Mouse (Mus musculus) heart, adult 10 weeks (tissue): Measurements from ENCODE around the gene Adipor1. TPM values are rescaled to one million over a fixed set of nuclear protein-coding genes. Genes with fewer than 3 reads are reported as not detected.

Experiments used
- polyA plus RNA-seq: library from polyadenylated mRNA; stranded (reverse); fragments of 350-450 nt; fragmentation: Illumina TruSeq; extraction: RNeasy Lipid Tissue Mini Kit (QIAGEN cat#74804); gene quantifications from one replicate; pipeline ENCODE4 v1.2.3, GENCODE M21; 2014; ENCODE audit warnings: low read depth, low replicate concordance

The Adipor1 gene
- polyA plus RNA-seq: 114 TPM

DNA sequence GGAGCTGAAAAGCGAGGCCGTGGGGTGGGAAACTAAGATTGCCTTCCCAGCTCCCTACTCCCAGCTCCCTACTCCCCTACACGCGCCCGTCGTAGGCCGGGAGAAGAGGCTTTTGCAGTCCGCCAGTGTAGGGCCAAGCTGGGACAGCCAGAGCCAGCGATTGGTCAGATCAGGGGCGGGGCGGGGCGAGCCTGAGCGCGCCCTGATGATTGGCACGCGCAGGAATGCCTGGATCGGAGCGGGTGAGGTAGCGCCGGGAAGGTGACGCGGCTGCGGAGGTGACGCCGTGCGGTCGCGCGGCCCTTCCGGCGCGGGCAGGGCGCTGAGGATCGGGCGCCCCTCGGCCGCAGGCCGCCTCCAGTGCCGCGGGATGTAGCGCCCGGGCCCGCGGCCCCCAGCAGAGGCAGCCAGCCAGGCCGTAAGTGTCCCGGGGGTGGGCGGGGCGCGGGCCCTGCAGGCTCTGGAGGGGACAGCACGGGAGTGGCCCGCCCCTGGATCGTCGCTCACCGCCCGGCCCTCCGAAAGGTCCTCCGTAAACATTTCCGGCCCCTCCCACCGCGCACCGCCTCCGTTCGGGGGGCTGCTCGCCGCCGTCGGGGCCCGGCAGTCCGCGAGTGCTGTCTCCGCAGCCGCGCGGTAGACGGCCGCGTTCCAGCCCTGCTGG lies at the start of gene Adipor1:
Gene Adipor1, plus strand, starts transcription at position 211 of the 664 bp plus-strand sequence.

DNA sequence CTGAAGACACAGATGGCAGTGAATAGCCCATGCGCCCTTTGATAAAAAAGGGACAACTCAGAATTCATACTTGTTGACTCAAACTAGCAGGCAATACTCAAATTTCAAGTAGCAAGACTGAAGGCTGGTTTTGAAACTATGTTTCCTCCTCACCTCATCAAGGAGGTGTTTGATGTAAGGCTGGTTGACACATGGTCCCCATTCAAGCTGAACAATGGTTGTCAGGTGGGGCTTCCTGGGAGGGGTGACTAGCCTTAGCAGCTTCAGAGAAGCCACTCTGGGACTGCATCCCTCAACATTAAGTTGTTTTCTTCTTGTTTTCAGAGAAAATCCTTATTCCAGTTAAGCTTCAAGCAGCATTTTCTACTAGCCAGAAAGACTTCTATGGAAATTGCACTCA lies 29.5 kb upstream of the Adipor1 start, which contains the start of gene 4933406M09Rik:
Gene 4933406M09Rik, plus strand, starts transcription at position 275 of the 400 bp plus-strand sequence.

DNA sequence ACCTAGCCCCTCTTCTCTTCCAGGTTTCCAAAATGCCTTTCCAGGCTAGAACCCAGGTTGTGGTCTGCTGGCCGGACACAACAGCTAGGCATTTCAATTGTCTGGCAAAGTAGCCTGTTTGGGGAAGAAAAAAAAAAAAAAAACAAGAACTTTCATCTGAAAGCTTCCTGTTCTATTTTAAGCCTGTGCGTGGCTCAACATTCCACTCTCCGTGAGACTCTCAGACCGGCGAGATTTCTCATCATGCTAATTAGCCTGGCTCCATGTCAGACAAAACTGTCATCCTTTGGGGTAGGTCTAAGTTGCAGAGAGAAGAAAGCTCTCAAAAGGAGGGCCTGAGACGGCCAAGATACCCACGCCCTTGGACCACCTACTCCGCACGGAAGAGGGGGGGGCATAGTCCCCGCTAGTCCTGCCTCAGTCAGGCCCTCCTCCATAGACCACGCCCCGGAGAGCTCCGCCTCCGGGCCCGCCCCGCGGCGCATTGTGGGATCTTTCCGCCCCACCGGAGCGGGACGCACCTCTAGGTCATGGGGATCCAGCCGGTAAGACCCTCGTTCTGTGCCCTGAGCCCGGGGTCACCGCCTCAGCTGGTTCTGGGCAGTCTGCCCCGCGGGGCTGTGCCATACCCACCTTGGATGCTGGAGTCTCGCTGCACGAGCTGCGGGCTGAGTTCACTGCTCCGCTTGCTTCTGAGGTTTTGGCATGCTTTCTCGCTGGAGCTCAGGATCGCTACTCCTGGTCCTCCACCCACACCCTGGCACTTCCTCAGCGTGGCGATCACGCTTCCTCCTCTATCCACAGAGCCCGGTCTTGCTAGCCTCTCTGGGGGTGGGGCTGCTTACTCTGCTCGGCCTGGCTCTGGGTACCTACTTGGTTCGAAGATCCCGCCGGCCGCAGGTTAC lies 9.4 kb upstream of the Adipor1 start, which contains the start of gene Cyb5r1:
Gene Cyb5r1, plus strand, starts transcription at position 51 of the 905 bp plus-strand sequence.

DNA sequence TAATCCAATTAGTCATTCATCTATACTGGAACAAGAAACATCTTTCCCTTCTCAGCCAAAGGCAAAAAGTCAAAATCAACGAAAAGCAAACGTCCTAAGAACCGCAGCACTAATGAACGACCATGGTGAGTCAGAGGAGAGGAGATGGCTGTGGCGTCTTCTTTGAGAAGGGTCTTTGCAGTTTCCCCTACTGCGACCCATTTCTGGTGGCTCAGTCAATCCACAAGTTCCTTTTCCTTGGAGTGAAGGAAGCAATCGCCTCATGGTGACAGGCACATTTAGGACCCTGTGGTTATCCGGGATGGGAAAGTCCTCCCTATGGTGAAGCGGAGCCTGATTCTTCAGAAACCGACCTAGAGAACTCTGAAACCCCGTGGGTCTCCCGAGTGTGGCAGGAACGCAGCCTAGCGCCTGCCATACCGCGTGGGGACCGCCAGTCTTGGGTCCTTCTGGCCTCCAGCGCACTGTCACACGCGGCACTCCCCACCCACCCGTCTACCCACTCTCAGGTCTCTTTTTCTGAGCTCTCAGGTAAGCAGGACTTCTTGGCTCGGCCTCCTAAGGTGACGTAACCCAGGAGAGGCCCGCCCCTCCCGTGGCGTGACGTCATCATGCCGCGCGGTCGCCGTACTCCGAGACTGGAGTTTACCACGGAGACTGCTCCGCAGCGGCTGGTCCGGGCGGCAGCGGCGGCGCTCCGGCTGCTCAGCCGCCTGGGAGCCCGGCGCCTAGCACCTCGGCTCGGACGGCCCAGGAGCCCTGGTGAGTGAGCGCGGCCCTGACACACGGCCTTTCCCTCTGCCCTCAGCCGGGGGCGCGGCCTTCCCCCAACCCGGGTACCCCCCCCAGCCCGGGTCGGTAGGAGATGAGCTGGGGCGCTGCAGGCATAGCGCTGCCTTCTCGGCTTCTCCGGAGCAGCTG lies 40.0 kb downstream of the Adipor1 start, which contains the start of gene Klhl12:
Gene Klhl12, plus strand, starts transcription at position 628 of the 921 bp plus-strand sequence.

Other genes starting within 250 kb of the Adipor1 start
- gene Chil1, start 233.2 kb upstream of the Adipor1 start, polyA plus RNA-seq: 0.71 TPM
- gene Mybph, start 221.9 kb upstream of the Adipor1 start, polyA plus RNA-seq: not detected
- gene Adora1, start 179.9 kb upstream of the Adipor1 start, polyA plus RNA-seq: 9.8 TPM
- gene Myog, start 125.4 kb upstream of the Adipor1 start, polyA plus RNA-seq: not detected
- 1.8 TPM for gene Ppfia4, start 82.5 kb upstream of the Adipor1 start, polyA plus RNA-seq
- gene Tmem183a, start 53.4 kb upstream of the Adipor1 start, polyA plus RNA-seq: 14.8 TPM
- gene 4933406M09Rik, start 29.4 kb upstream of the Adipor1 start, polyA plus RNA-seq: not detected
- 30.1 TPM for gene Cyb5r1, start 9.8 kb upstream of the Adipor1 start, polyA plus RNA-seq
- 21.7 TPM for gene Klhl12, start 40.2 kb downstream of the Adipor1 start, polyA plus RNA-seq
- gene Rabif, start 79.3 kb downstream of the Adipor1 start, polyA plus RNA-seq: 11.0 TPM
- not detected for gene Mgat4e, start 134.3 kb downstream of the Adipor1 start, polyA plus RNA-seq
- 5.4 TPM for gene Kdm5b, start 144.8 kb downstream of the Adipor1 start, polyA plus RNA-seq
- gene Syt2, start 231.3 kb downstream of the Adipor1 start, polyA plus RNA-seq: not detected